Mouse (Mus musculus): ENCODE data around the gene Fgfr2. TPM values are rescaled to one million over a fixed set of nuclear protein-coding genes. Genes with fewer than 3 reads are reported as not detected.
"Not testable (repeated sequence)": the region's sequence is repeated elsewhere in the genome, so short reads cannot be mapped to it uniquely, and the experiment has no call there.

Fgfr2 gene
- polyA plus RNA-seq, 1 experiment from 2014 or later: 93.4 TPM

- no peak overlapping the region for H3K4me3 ChIP-seq (replicated peaks; ENCODE audit: low read length)
- H3K36me3 ChIP-seq (ENCODE audit: control insufficient read depth, insufficient read depth, low read length): peaks cover 5% of the 10 kb centered on the region
- H3K4me2 ChIP-seq (ENCODE audit: low read depth, low read length): no peak overlapping the region
- no peak overlapping the region for H3K9ac ChIP-seq (ENCODE audit: low read length)
- peaks cover 16% of the 10 kb centered on the region; the same call in 1 of the 2 replicates for H3K4me1 ChIP-seq (ENCODE audit: control insufficient read depth, insufficient read depth, low read length)
- 0 out of 2 replicates have a peak, but pooled peaks cover 3% of the 10 kb centered on the region for H3K9me3 ChIP-seq (replicated peaks; ENCODE audit: control insufficient read depth, low read length)
- H3K27ac ChIP-seq (ENCODE audit: low read length): no peak overlapping the region
- ATAC-seq (ENCODE audit: insufficient read depth, low FRiP score): no peak
- WGBS: 62% methylated on average over 11 of the region's 11 CpGs
- no peaks in the 10 kb centered on the region for H3K27me3 ChIP-seq (ENCODE audit: control insufficient read depth, insufficient read depth, low read length)
Measured at GRCm38 (mm10) chr7:130676885-130677540, 2446.1 kb downstream of the Fgfr2 start.

- ATAC-seq (ENCODE audit: insufficient read depth, low FRiP score): no peak
Measured at GRCm38 (mm10) chr7:130674526-130674925, 2448.6 kb downstream of the Fgfr2 start.

GRCm38 (mm10) chr7:130673169-130674033 lies 2449.7 kb downstream of the Fgfr2 start:
- Histone ChIP-seq H3K4me3 (replicated peaks; ENCODE audit: low read length) (no peak overlapping the region), H3K4me1 (ENCODE audit: control insufficient read depth, insufficient read depth, low read length) (peaks cover 47% of the 10 kb centered on the region), H3K27me3 (ENCODE audit: control insufficient read depth, insufficient read depth, low read length) (no peaks in the 10 kb centered on the region), H3K36me3 (ENCODE audit: control insufficient read depth, insufficient read depth, low read length) (peaks cover 5% of the 10 kb centered on the region), H3K9ac (ENCODE audit: low read length) (peak overlapping the region; percentile 58), H3K9me3 (replicated peaks; ENCODE audit: control insufficient read depth, low read length) (0 out of 2 replicates have a peak, but pooled peaks cover 3% of the 10 kb centered on the region), H3K27ac (ENCODE audit: low read length) (peak overlapping the region; percentile 95), H3K4me2 (ENCODE audit: low read depth, low read length) (no peak overlapping the region)
- peak; percentile 77 for ATAC-seq (ENCODE audit: insufficient read depth, low FRiP score)
- 54% methylated on average over 9 of the region's 9 CpGs for WGBS

More at GRCm38 (mm10) chr7:130674526-130674925, 2448.6 kb downstream of the Fgfr2 start:
- WGBS: 73% methylated on average over 9 of the region's 9 CpGs
- Histone ChIP-seq H3K4me1 (ENCODE audit: control insufficient read depth, insufficient read depth, low read length) (peaks cover 36% of the 10 kb centered on the region), H3K27ac (ENCODE audit: low read length) (peak overlapping the region; percentile 46), H3K4me3 (replicated peaks; ENCODE audit: low read length) (no peak overlapping the region), H3K27me3 (ENCODE audit: control insufficient read depth, insufficient read depth, low read length) (no peaks in the 10 kb centered on the region), H3K36me3 (ENCODE audit: control insufficient read depth, insufficient read depth, low read length) (peaks cover 5% of the 10 kb centered on the region), H3K4me2 (ENCODE audit: low read depth, low read length) (peak overlapping the region; percentile 6; the same call in 1 of the 2 replicates), H3K9ac (ENCODE audit: low read length) (peak overlapping the region; percentile 42), H3K9me3 (replicated peaks; ENCODE audit: control insufficient read depth, low read length) (0 out of 2 replicates have a peak, but pooled peaks cover 3% of the 10 kb centered on the region)

GRCm38 (mm10) chr7:130671301-130671700 lies 2451.8 kb downstream of the Fgfr2 start:
- Histone ChIP-seq H3K27me3 (ENCODE audit: control insufficient read depth, insufficient read depth, low read length) (no peaks in the 10 kb centered on the region), H3K36me3 (ENCODE audit: control insufficient read depth, insufficient read depth, low read length) (peaks cover 3% of the 10 kb centered on the region), H3K9ac (ENCODE audit: low read length) (peak overlapping the region; percentile 7; the same call in 1 of the 2 replicates), H3K27ac (ENCODE audit: low read length) (peak overlapping the region; percentile 80), H3K4me1 (ENCODE audit: control insufficient read depth, insufficient read depth, low read length) (peaks cover 47% of the 10 kb centered on the region), H3K4me3 (replicated peaks; ENCODE audit: low read length) (no peak overlapping the region), H3K4me2 (ENCODE audit: low read depth, low read length) (no peak overlapping the region), H3K9me3 (replicated peaks; ENCODE audit: control insufficient read depth, low read length) (0 out of 2 replicates have a peak, but pooled peaks cover 2% of the 10 kb centered on the region)
- WGBS: 57% methylated on average over 6 of the region's 6 CpGs
- ATAC-seq (ENCODE audit: insufficient read depth, low FRiP score): peak; percentile 41; the same call in 1 of the 2 replicates

GRCm38 (mm10) chr7:130670358-130670757 lies 2452.8 kb downstream of the Fgfr2 start:
- no peak overlapping the region for H3K9ac ChIP-seq (ENCODE audit: low read length)
- no peak overlapping the region for H3K4me3 ChIP-seq (replicated peaks; ENCODE audit: low read length)
- peaks cover 47% of the 10 kb centered on the region for H3K4me1 ChIP-seq (ENCODE audit: control insufficient read depth, insufficient read depth, low read length)
- no peak overlapping the region for H3K4me2 ChIP-seq (ENCODE audit: low read depth, low read length)
- no peaks in the 10 kb centered on the region for H3K9me3 ChIP-seq (replicated peaks; ENCODE audit: control insufficient read depth, low read length)
- no peaks in the 10 kb centered on the region for H3K36me3 ChIP-seq (ENCODE audit: control insufficient read depth, insufficient read depth, low read length)
- WGBS: 64% methylated on average over 4 of the region's 4 CpGs
- H3K27ac ChIP-seq (ENCODE audit: low read length): peak overlapping the region; percentile 70
- ATAC-seq (ENCODE audit: insufficient read depth, low FRiP score): 0 out of 2 replicates have a peak, but pooled peaks have one; percentile 14
- no peaks in the 10 kb centered on the region for H3K27me3 ChIP-seq (ENCODE audit: control insufficient read depth, insufficient read depth, low read length)

- 37% methylated on average over 8 of the region's 8 CpGs for WGBS
- H3K4me3 ChIP-seq (replicated peaks; ENCODE audit: low read length): no peak overlapping the region
- H3K27ac ChIP-seq (ENCODE audit: low read length): peak overlapping the region; percentile 71
- H3K9ac ChIP-seq (ENCODE audit: low read length): no peak overlapping the region
- no peak overlapping the region for H3K4me2 ChIP-seq (ENCODE audit: low read depth, low read length)
- no peaks in the 10 kb centered on the region; the same call in 1 of the 2 replicates for H3K9me3 ChIP-seq (replicated peaks; ENCODE audit: control insufficient read depth, low read length)
- no peaks in the 10 kb centered on the region for H3K27me3 ChIP-seq (ENCODE audit: control insufficient read depth, insufficient read depth, low read length)
- peaks cover 47% of the 10 kb centered on the region for H3K4me1 ChIP-seq (ENCODE audit: control insufficient read depth, insufficient read depth, low read length)
- H3K36me3 ChIP-seq (ENCODE audit: control insufficient read depth, insufficient read depth, low read length): no peaks in the 10 kb centered on the region
- ATAC-seq (ENCODE audit: insufficient read depth, low FRiP score): no peak
Measured at GRCm38 (mm10) chr7:130669370-130669881, 2453.7 kb downstream of the Fgfr2 start.

- Histone ChIP-seq H3K9me3 (replicated peaks; ENCODE audit: control insufficient read depth, low read length) (no peaks in the 10 kb centered on the region; the same call in 1 of the 2 replicates), H3K4me3 (replicated peaks; ENCODE audit: low read length) (no peak overlapping the region), H3K27me3 (ENCODE audit: control insufficient read depth, insufficient read depth, low read length) (no peaks in the 10 kb centered on the region), H3K36me3 (ENCODE audit: control insufficient read depth, insufficient read depth, low read length) (no peaks in the 10 kb centered on the region), H3K4me1 (ENCODE audit: control insufficient read depth, insufficient read depth, low read length) (peaks cover 42% of the 10 kb centered on the region), H3K9ac (ENCODE audit: low read length) (no peak overlapping the region), H3K27ac (ENCODE audit: low read length) (peak overlapping the region; percentile 71), H3K4me2 (ENCODE audit: low read depth, low read length) (no peak overlapping the region)
- WGBS: 31% methylated on average over 7 of the region's 7 CpGs
- no peak for ATAC-seq (ENCODE audit: insufficient read depth, low FRiP score)
Measured at GRCm38 (mm10) chr7:130668729-130669281, 2454.3 kb downstream of the Fgfr2 start.

- H3K27ac ChIP-seq (ENCODE audit: low read length); H3K9me3 ChIP-seq (replicated peaks; ENCODE audit: control insufficient read depth, low read length); H3K4me3 ChIP-seq (replicated peaks; ENCODE audit: low read length); ATAC-seq (ENCODE audit: insufficient read depth, low FRiP score); H3K9ac ChIP-seq (ENCODE audit: low read length); H3K36me3 ChIP-seq (ENCODE audit: control insufficient read depth, insufficient read depth, low read length); H3K4me2 ChIP-seq (ENCODE audit: low read depth, low read length); H3K27me3 ChIP-seq (ENCODE audit: control insufficient read depth, insufficient read depth, low read length): not testable (repeated sequence)
- peaks cover 37% of the 10 kb centered on the region for H3K4me1 ChIP-seq (ENCODE audit: control insufficient read depth, insufficient read depth, low read length)
- WGBS: 90% methylated on average over 1 of the region's 1 CpGs
Measured at GRCm38 (mm10) chr7:130668013-130668412, 2455.1 kb downstream of the Fgfr2 start.

Measured in stomach, embryonic 16.5 days (tissue).